Comparison of ENCODE assay signal across 20 mouse cellular contexts in genomic region chr3:90151086-90151740, GRCm38 (mm10). TPM values are rescaled to one million over a fixed set of nuclear protein-coding genes. Genes with fewer than 3 reads are reported as not detected.
DNase-seq lines count a peak whose midpoint lies in the region; ATAC-seq and TF ChIP-seq lines count a peak whose summit lies in the region.
"Had no signal": no experiment of that assay in that cellular context is flagged by ENCODE, and none has a peak within 500 bp of the region (broad histone marks: within the 10 kb centered on the region; RNA-seq: fewer than 3 reads in every experiment).

No protein-coding gene starts in this region.

- H3K4me1 ChIP-seq in ES-E14 (ENCODE audit: control insufficient read depth in 2 of 2, insufficient read depth in 2 of 2, low read length in 2 of 2, poor library complexity in 1 of 2), result peaks cover 0 to 3% of the 10 kb centered on the region in 2 experiments; a peak in 1 of 4 replicates
- H3K4me1 ChIP-seq in forebrain, embryonic 11.5 days (replicated peaks; ENCODE audit: control insufficient read depth, insufficient read depth, low read length), result no peaks in the 10 kb centered on the region
- H3K4me1 ChIP-seq: embryonic facial prominence, embryonic 10.5 days; heart, embryonic 10.5 days; hindbrain, embryonic 12.5 days had no signal

- no peak overlapping the region for H3K9ac ChIP-seq in ES-E14 (ENCODE audit: insufficient read depth, low read depth, low read length, poor library complexity, severe bottlenecking)
- no peak overlapping the region for H3K9ac ChIP-seq in forebrain, embryonic 11.5 days (ENCODE audit: low read length)
- H3K9ac ChIP-seq: hindbrain, embryonic 12.5 days had no signal

- H3K36me3 ChIP-seq in ES-E14 (ENCODE audit: control insufficient read depth, insufficient read depth, low read length, poor library complexity, severe bottlenecking), result no peaks in the 10 kb centered on the region
- H3K36me3 ChIP-seq in forebrain, embryonic 11.5 days (ENCODE audit: control insufficient read depth, insufficient read depth, low read length), result no peaks in the 10 kb centered on the region
- H3K36me3 ChIP-seq: embryonic facial prominence, embryonic 10.5 days; heart, embryonic 10.5 days; hindbrain, embryonic 12.5 days had no signal

- no peak for ATAC-seq in megakaryocyte-erythroid progenitor cell, adult 5-6 weeks (replicated peaks; ENCODE audit: low FRiP score, low TSS enrichment, poor library complexity, severe bottlenecking)
- ATAC-seq in forebrain, embryonic 11.5 days (replicated peaks; ENCODE audit: low FRiP score), result no peak
- ATAC-seq: forebrain, embryonic 14.5 days; hindbrain, embryonic 16.5 days; inflammation-experienced regulatory T-cells, adult 6 months; intestine, postnatal 0 days had no signal

- no peaks in the 10 kb centered on the region for H3K9me3 ChIP-seq in ES-E14 (ENCODE audit: control insufficient read depth, insufficient read depth, low read depth, low read length)
- no peaks in the 10 kb centered on the region for H3K9me3 ChIP-seq in forebrain, embryonic 11.5 days (ENCODE audit: control insufficient read depth, low read length)
- H3K9me3 ChIP-seq: embryonic facial prominence, embryonic 10.5 days; heart, embryonic 10.5 days; hindbrain, embryonic 12.5 days had no signal

- peak; percentile 63 for DNase-seq in adrenal gland, adult 2 months
- DNase-seq in adrenal gland, adult 18-20 months (ENCODE audit: low spot score in 2 of 2), result no peak
- DNase-seq in ES-E14 (ENCODE audit: low read depth, low spot score), result peak; percentile 21
- DNase-seq in adrenal gland, postnatal 10 days, result peak; percentile 45
- DNase-seq in layer of hippocampus, adult 18-20 months (ENCODE audit: low spot score in 2 of 2), result no peak
- no peak for DNase-seq in forebrain, embryonic 11.5 days (ENCODE audit: low spot score)
- DNase-seq: cerebellum, adult 11-12 months; cerebellum, adult 9-11 months; gastrocnemius, postnatal 10 days; heart, adult 18-20 months; heart, postnatal 10 days; heart, postnatal 4 days had no signal

- peak overlapping the region; percentile 31; the same call in 1 of the 2 replicates for H3K27ac ChIP-seq in ES-E14 (ENCODE audit: insufficient read depth, low read depth, low read length, poor library complexity, severe bottlenecking)
- H3K27ac ChIP-seq in forebrain, embryonic 11.5 days (ENCODE audit: low read depth, low read length), result no peak overlapping the region
- H3K27ac ChIP-seq: embryonic facial prominence, embryonic 10.5 days; heart, embryonic 10.5 days; hindbrain, embryonic 12.5 days had no signal

- no peak overlapping the region for H3K4me3 ChIP-seq in ES-E14 (ENCODE audit: insufficient read depth in 1 of 2, low read depth in 1 of 2, low read length in 2 of 2, poor library complexity in 1 of 2, severe bottlenecking in 1 of 2)
- no peak overlapping the region for H3K4me3 ChIP-seq in forebrain, embryonic 11.5 days (ENCODE audit: low read depth, low read length)
- H3K4me3 ChIP-seq: embryonic facial prominence, embryonic 10.5 days; heart, embryonic 10.5 days; hindbrain, embryonic 12.5 days had no signal

- H3K27me3 ChIP-seq in forebrain, embryonic 11.5 days (ENCODE audit: control insufficient read depth, insufficient read depth, low read length), result no peaks in the 10 kb centered on the region
- H3K27me3 ChIP-seq: hindbrain, embryonic 12.5 days had no signal

- WGBS in forebrain, embryonic 11.5 days, result 91% methylated on average over 12 of the region's 12 CpGs

- in situ Hi-C loops in ES-E14 (cut with MboI; ENCODE audit: low sequenced_read_pairs in 2 of 2, unreplicated experiment in 2 of 2), result no loop called here

- no peak overlapping the region for H3K4me2 ChIP-seq in forebrain, embryonic 11.5 days (ENCODE audit: low read depth, low read length, severe bottlenecking)
- H3K4me2 ChIP-seq: hindbrain, embryonic 12.5 days had no signal

TF ChIP-seq in ES-E14, 5 proteins besides CTCF, POLR2A, EP300 and RAD21:
- no peak for TF ChIP-seq ZNF384 (IDR thresholded peaks at IDR 0.05; ENCODE audit: low read depth, low read length)
- TF ChIP-seq ZC3H11A (IDR thresholded peaks at IDR 0.05; ENCODE audit: borderline replicate concordance, low read depth, low read length), result no peak
- no peak for TF ChIP-seq HCFC1 (IDR thresholded peaks at IDR 0.05; ENCODE audit: borderline replicate concordance, insufficient read depth, low read length)
- no peak for TF ChIP-seq MAFK (IDR thresholded peaks at IDR 0.05; ENCODE audit: insufficient read depth, low read depth, low read length)
- TF ChIP-seq CHD2 (IDR thresholded peaks at IDR 0.05; ENCODE audit: low read depth, low read length), result no peak

RNA-seq across cellular contexts. Expression of gene Nup210l, which starts 47.3 kb away (rescaled TPM):
- total RNA-seq in adrenal gland, adult 2 months (2021), result under 1 TPM; 0.63 to 0.66 TPM
- 0.26 TPM in 2 replicates for polyA plus RNA-seq in adrenal gland, adult 2 months (2012; rRNA removed)
- under 1 TPM; 0.48 to 0.53 TPM for total RNA-seq in adrenal gland, adult 18-20 months (2021)
- total RNA-seq in ES-E14 (2012; rRNA removed), result 0.80 and 0.85 TPM in 2 replicates
- under 1 TPM; 0.24 to 0.42 TPM for total RNA-seq in adrenal gland, postnatal 10 days (2021)
- total RNA-seq in layer of hippocampus, adult 18-20 months (2021), result under 1 TPM; 0.28 to 0.32 TPM
- total RNA-seq in megakaryocyte-erythroid progenitor cell, adult 5-6 weeks (2014; fragmentation: Nextera tagmentation), result 0.05 TPM in 1 of 2 replicates, not detected in the other
- not detected in 2 replicates for total RNA-seq in megakaryocyte-erythroid progenitor cell, adult 5-6 weeks (2017)
- 0.67 and 0.88 TPM in 2 replicates for polyA plus RNA-seq in forebrain, embryonic 11.5 days (2014; fragmentation: Nextera tagmentation; extraction: Ambion mirVana)
- polyA plus RNA-seq: intestine, postnatal 0 days had no signal

Comparison
In these comparisons a context has a peak if more than half of its experiments do, and no peak if none do; other contexts are left out.
1. DNase-seq: peak in adrenal gland, adult 2 months (single experiment), ES-E14 (single experiment) and adrenal gland, postnatal 10 days (single experiment); none in adrenal gland, adult 18-20 months (0 of 2), layer of hippocampus, adult 18-20 months (0 of 2) and forebrain, embryonic 11.5 days (single experiment).